ENCODE assay signal across 9 mouse cellular contexts in genomic region chr3:96249034-96249345, GRCm38 (mm10). TPM values are rescaled to one million over a fixed set of nuclear protein-coding genes. Genes with fewer than 3 reads are reported as not detected.
DNase-seq lines count a peak whose midpoint lies in the region; ATAC-seq lines count a peak whose summit lies in the region.
"Had no signal": no experiment of that assay in that cellular context is flagged by ENCODE, and none has a peak within 500 bp of the region (broad histone marks: within the 10 kb centered on the region; RNA-seq: fewer than 3 reads in every experiment).

No protein-coding gene starts in this region.

- 52% methylated on average over 4 of the region's 4 CpGs for WGBS in midbrain, embryonic 11.5 days
- 54% methylated on average over 4 of the region's 4 CpGs for WGBS in midbrain, embryonic 15.5 days
- whole genome bisulfite sequencing in intestine, embryonic 15.5 days, result 43% methylated on average over 4 of the region's 4 CpGs
- 40% methylated on average over 4 of the region's 4 CpGs for WGBS in stomach, embryonic 16.5 days

- H3K9ac ChIP-seq in midbrain, embryonic 11.5 days (ENCODE audit: low read length), result no peak overlapping the region
- no peak overlapping the region for H3K9ac ChIP-seq in midbrain, embryonic 15.5 days
- H3K9ac ChIP-seq in intestine, embryonic 15.5 days, result no peak overlapping the region
- peak overlapping the region; percentile 56; the same call in 1 of the 2 replicates for H3K9ac ChIP-seq in stomach, embryonic 16.5 days (ENCODE audit: low read length)

- H3K27ac ChIP-seq in midbrain, embryonic 11.5 days (ENCODE audit: low read depth, low read length), result peak overlapping the region; percentile 30; the same call in 1 of the 2 replicates
- no peak overlapping the region for H3K27ac ChIP-seq in midbrain, embryonic 15.5 days
- no peak overlapping the region for H3K27ac ChIP-seq in intestine, embryonic 15.5 days
- no peak overlapping the region for H3K27ac ChIP-seq in stomach, embryonic 16.5 days (ENCODE audit: low read length)

- peak overlapping the region; percentile 59; the same call in 1 of the 2 replicates for H3K4me2 ChIP-seq in midbrain, embryonic 11.5 days
- H3K4me2 ChIP-seq in midbrain, embryonic 15.5 days, result no peak overlapping the region
- H3K4me2 ChIP-seq in intestine, embryonic 15.5 days (replicated peaks), result peak overlapping the region; percentile 56
- peak overlapping the region; percentile 57 for H3K4me2 ChIP-seq in stomach, embryonic 16.5 days (ENCODE audit: low read depth, low read length)

- no peak for ATAC-seq in midbrain, embryonic 11.5 days (ENCODE audit: low FRiP score)
- ATAC-seq in midbrain, embryonic 15.5 days (replicated peaks), result no peak
- no peak for ATAC-seq in intestine, embryonic 15.5 days
- no peak for ATAC-seq in stomach, embryonic 16.5 days (ENCODE audit: insufficient read depth, low FRiP score)

- intact Hi-C loops in heart, postnatal 10 days (cut with DNase I), result no loop called here

- no peaks in the 10 kb centered on the region for H3K27me3 ChIP-seq in midbrain, embryonic 11.5 days (ENCODE audit: control insufficient read depth, insufficient read depth, low read length)
- H3K27me3 ChIP-seq in midbrain, embryonic 15.5 days (replicated peaks), result no peaks in the 10 kb centered on the region
- no peaks in the 10 kb centered on the region for H3K27me3 ChIP-seq in intestine, embryonic 15.5 days (replicated peaks)
- H3K27me3 ChIP-seq in stomach, embryonic 16.5 days (ENCODE audit: control insufficient read depth, insufficient read depth, low read length), result no peaks in the 10 kb centered on the region

- peak; percentile 86 for DNase-seq in heart, adult 11 months
- DNase-seq in heart, postnatal 10 days, result no peak
- DNase-seq in midbrain, embryonic 11.5 days (ENCODE audit: low spot score, missing footprints), result peak; percentile 82
- DNase-seq in right cerebral cortex, postnatal 4 days, result no peak
- DNase-seq in frontal cortex, postnatal 14 days (ENCODE audit: low spot score in 2 of 2), result no peak
- DNase-seq: adrenal gland, adult 8-10 months had no signal

- no peaks in the 10 kb centered on the region for H3K36me3 ChIP-seq in midbrain, embryonic 11.5 days (ENCODE audit: control insufficient read depth, insufficient read depth, low read length)
- H3K36me3 ChIP-seq in midbrain, embryonic 15.5 days (replicated peaks), result no peaks in the 10 kb centered on the region
- no peaks in the 10 kb centered on the region for H3K36me3 ChIP-seq in intestine, embryonic 15.5 days
- no peaks in the 10 kb centered on the region for H3K36me3 ChIP-seq in stomach, embryonic 16.5 days (ENCODE audit: control insufficient read depth, insufficient read depth, low read length)

- H3K4me1 ChIP-seq in midbrain, embryonic 11.5 days (ENCODE audit: control insufficient read depth, insufficient read depth, low read length), result peaks cover 16% of the 10 kb centered on the region
- H3K4me1 ChIP-seq in midbrain, embryonic 15.5 days, result peaks cover 13% of the 10 kb centered on the region
- peaks cover 13% of the 10 kb centered on the region for H3K4me1 ChIP-seq in intestine, embryonic 15.5 days (replicated peaks)
- H3K4me1 ChIP-seq in stomach, embryonic 16.5 days (ENCODE audit: control insufficient read depth, insufficient read depth, low read length), result peaks cover 20% of the 10 kb centered on the region

- H3K9me3 ChIP-seq in midbrain, embryonic 11.5 days (ENCODE audit: control insufficient read depth, low read length), result no peaks in the 10 kb centered on the region
- H3K9me3 ChIP-seq in midbrain, embryonic 15.5 days, result no peaks in the 10 kb centered on the region
- H3K9me3 ChIP-seq in intestine, embryonic 15.5 days, result no peaks in the 10 kb centered on the region
- H3K9me3 ChIP-seq in stomach, embryonic 16.5 days (replicated peaks; ENCODE audit: control insufficient read depth, low read length), result no peaks in the 10 kb centered on the region

- no peak overlapping the region for H3K4me3 ChIP-seq in midbrain, embryonic 11.5 days (ENCODE audit: low read depth, low read length)
- H3K4me3 ChIP-seq in midbrain, embryonic 15.5 days, result no peak overlapping the region
- peak overlapping the region; percentile 0; the same call in 1 of the 2 replicates for H3K4me3 ChIP-seq in intestine, embryonic 15.5 days (replicated peaks)
- peak overlapping the region; percentile 49; the same call in 1 of the 2 replicates for H3K4me3 ChIP-seq in stomach, embryonic 16.5 days (replicated peaks; ENCODE audit: low read length)

RNA-seq across cellular contexts. Expression of gene Hist2h3c1, which starts 2.5 kb away (rescaled TPM):
- total RNA-seq in heart, postnatal 10 days (2021), result under 1 TPM in 1 of 2 experiments, not detected in 1; 0.22 TPM
- polyA plus RNA-seq in midbrain, embryonic 11.5 days (2014; fragmentation: Nextera tagmentation; extraction: Ambion mirVana), result 1.1 and 2.7 TPM in 2 replicates
- 0.11 TPM in 1 of 2 replicates, not detected in the other for polyA plus RNA-seq in midbrain, embryonic 15.5 days (2015; fragmentation: Nextera tagmentation; extraction: Ambion mirVana)
- polyA plus RNA-seq in intestine, embryonic 15.5 days (2015; fragmentation: Nextera tagmentation; extraction: Ambion mirVana), result 1.0 and 1.3 TPM in 2 replicates
- polyA plus RNA-seq in stomach, embryonic 16.5 days (2015; fragmentation: Nextera tagmentation; extraction: Ambion mirVana), result 1.3 and 2.1 TPM in 2 replicates
- total RNA-seq: adrenal gland, adult 8-10 months had no signal

RNA-seq across cellular contexts. Expression of gene Hist2h2aa1, which starts 3.7 kb away (rescaled TPM):
- total RNA-seq in heart, postnatal 10 days (2021), result 10 to 100 TPM; 21.8 to 28.9 TPM
- 16.3 and 17.4 TPM in 2 replicates for polyA plus RNA-seq in midbrain, embryonic 11.5 days (2014; fragmentation: Nextera tagmentation; extraction: Ambion mirVana)
- 14.4 and 19.2 TPM in 2 replicates for polyA plus RNA-seq in midbrain, embryonic 15.5 days (2015; fragmentation: Nextera tagmentation; extraction: Ambion mirVana)
- polyA plus RNA-seq in intestine, embryonic 15.5 days (2015; fragmentation: Nextera tagmentation; extraction: Ambion mirVana), result 17.7 and 20.5 TPM in 2 replicates
- polyA plus RNA-seq in stomach, embryonic 16.5 days (2015; fragmentation: Nextera tagmentation; extraction: Ambion mirVana), result 19.4 and 20.8 TPM in 2 replicates

RNA-seq across cellular contexts. Expression of gene Hist2h2aa2, which starts 8.9 kb away (rescaled TPM):
- 100 to 1,000 TPM; 615 to 716 TPM for total RNA-seq in heart, postnatal 10 days (2021)
- 50.9 and 55.2 TPM in 2 replicates for polyA plus RNA-seq in midbrain, embryonic 11.5 days (2014; fragmentation: Nextera tagmentation; extraction: Ambion mirVana)
- polyA plus RNA-seq in midbrain, embryonic 15.5 days (2015; fragmentation: Nextera tagmentation; extraction: Ambion mirVana), result 44.8 and 51.7 TPM in 2 replicates
- 39.6 and 41.9 TPM in 2 replicates for polyA plus RNA-seq in intestine, embryonic 15.5 days (2015; fragmentation: Nextera tagmentation; extraction: Ambion mirVana)
- 49.4 and 53.3 TPM in 2 replicates for polyA plus RNA-seq in stomach, embryonic 16.5 days (2015; fragmentation: Nextera tagmentation; extraction: Ambion mirVana)

RNA-seq across cellular contexts. Expression of gene Hist2h3c2, which starts 10.1 kb away (rescaled TPM):
- total RNA-seq in heart, postnatal 10 days (2021), result 10 to 100 TPM; 78.6 to 96.2 TPM
- 10.6 and 13.8 TPM in 2 replicates for polyA plus RNA-seq in midbrain, embryonic 11.5 days (2014; fragmentation: Nextera tagmentation; extraction: Ambion mirVana)
- 2.3 and 2.4 TPM in 2 replicates for polyA plus RNA-seq in midbrain, embryonic 15.5 days (2015; fragmentation: Nextera tagmentation; extraction: Ambion mirVana)
- 5.8 and 6.5 TPM in 2 replicates for polyA plus RNA-seq in intestine, embryonic 15.5 days (2015; fragmentation: Nextera tagmentation; extraction: Ambion mirVana)
- polyA plus RNA-seq in stomach, embryonic 16.5 days (2015; fragmentation: Nextera tagmentation; extraction: Ambion mirVana), result 2.6 TPM in 1 of 2 replicates, not detected in the other

RNA-seq across cellular contexts. Expression of gene Hist2h4, which starts 14.1 kb away (rescaled TPM):
- 10 to 100 TPM; 49.8 to 51.8 TPM for total RNA-seq in heart, postnatal 10 days (2021)
- polyA plus RNA-seq in midbrain, embryonic 11.5 days (2014; fragmentation: Nextera tagmentation; extraction: Ambion mirVana), result 5.0 and 5.4 TPM in 2 replicates
- polyA plus RNA-seq in midbrain, embryonic 15.5 days (2015; fragmentation: Nextera tagmentation; extraction: Ambion mirVana), result 5.6 and 6.1 TPM in 2 replicates
- 10.7 and 10.9 TPM in 2 replicates for polyA plus RNA-seq in intestine, embryonic 15.5 days (2015; fragmentation: Nextera tagmentation; extraction: Ambion mirVana)
- polyA plus RNA-seq in stomach, embryonic 16.5 days (2015; fragmentation: Nextera tagmentation; extraction: Ambion mirVana), result 7.8 and 8.6 TPM in 2 replicates

Comparison
In these comparisons a context has a peak if more than half of its experiments do, and no peak if none do; other contexts are left out.
1. DNase-seq: peak in heart, adult 11 months (single experiment) and midbrain, embryonic 11.5 days (single experiment); none in heart, postnatal 10 days (0 of 2), right cerebral cortex, postnatal 4 days (single experiment) and frontal cortex, postnatal 14 days (0 of 2).
2. H3K4me3 ChIP-seq: peak in intestine, embryonic 15.5 days (single experiment) and stomach, embryonic 16.5 days (single experiment); none in midbrain, embryonic 11.5 days (single experiment) and midbrain, embryonic 15.5 days (single experiment).